Mouse (Mus musculus) hematopoietic stem cell, adult 5-6 weeks (primary cell): ENCODE data around the gene Hk3. TPM values are rescaled to one million over a fixed set of nuclear protein-coding genes. Genes with fewer than 3 reads are reported as not detected.
A peak's percentile ranks its signal among the peaks of the same experiment; 100 is the strongest.

Experiments
- ATAC-seq, 2 experiments: fragments of 125-278 bp in 1 of 2; replicated peaks in 1 of 2; 2 replicates each; pipeline ENCODE4 v1.8.0; 2016 to 2017; ENCODE audit warnings: inconsistent platforms in 2 of 2, mild to moderate bottlenecking in 2 of 2, moderate number of reproducible peaks in 2 of 2, low read depth in 1 of 2, moderate TSS enrichment in 1 of 2; ENCODE audit not compliant: low FRiP score in 2 of 2, poor library complexity in 2 of 2, severe bottlenecking in 2 of 2, insufficient read depth in 1 of 2, low TSS enrichment in 1 of 2
- total RNA-seq: library from RNA; stranded (forward); fragments of 172-1452, 232-1000 nt; gene quantifications from 2 replicates; pipeline ENCODE4 v1.2.3, GENCODE M21; 2017

Hk3 gene
- total RNA-seq, 1 experiment from 2014 or later, result 32.0 TPM

- no peak for ATAC-seq
These were observed 12.6 kb downstream of the Hk3 start for GRCm38 (mm10) chr13:55008589-55008988.

GRCm38 (mm10) chr13:55006415-55006742 is 14.8 kb downstream of the Hk3 start:
- no peak for ATAC-seq

- no peak for ATAC-seq
These were observed 15.3 kb downstream of the Hk3 start for GRCm38 (mm10) chr13:55005691-55006414.

GRCm38 (mm10) chr13:55004646-55005045 is 16.5 kb downstream of the Hk3 start:
- no peak for ATAC-seq

GRCm38 (mm10) chr13:55002090-55002489 is 19.1 kb downstream of the Hk3 start:
- ATAC-seq, result no peak

GRCm38 (mm10) chr13:55000433-55000832 is 20.8 kb downstream of the Hk3 start:
- ATAC-seq, result no peak

- ATAC-seq, result no peak
These were observed 23.6 kb downstream of the Hk3 start for GRCm38 (mm10) chr13:54997568-54997967.

GRCm38 (mm10) chr13:54995161-54995560 is 26.0 kb downstream of the Hk3 start:
- no peak for ATAC-seq

GRCm38 (mm10) chr13:54994576-54994975 is 26.6 kb downstream of the Hk3 start:
- ATAC-seq, result no peak

- ATAC-seq, result no peak
These were observed 29.0 kb downstream of the Hk3 start for GRCm38 (mm10) chr13:54992215-54992614.

GRCm38 (mm10) chr13:54988181-54988760 is 32.9 kb downstream of the Hk3 start:
- peak; percentile 25 to 44; a peak in 2 of 4 replicates for ATAC-seq

GRCm38 (mm10) chr13:54987405-54987804 is 33.8 kb downstream of the Hk3 start:
- ATAC-seq, result no peak

- no peak for ATAC-seq
These were observed 37.6 kb downstream of the Hk3 start for GRCm38 (mm10) chr13:54983614-54984013.

- peak in 1 of 2 experiments; percentile 28; a peak in 1 of 4 replicates for ATAC-seq
These were observed 38.2 kb downstream of the Hk3 start for GRCm38 (mm10) chr13:54983001-54983400.

GRCm38 (mm10) chr13:54980957-54981356 is 40.2 kb downstream of the Hk3 start:
- ATAC-seq, result no peak

- ATAC-seq, result no peak
These were observed 42.4 kb downstream of the Hk3 start for GRCm38 (mm10) chr13:54978804-54979203.

- ATAC-seq, result no peak
These were observed 45.6 kb downstream of the Hk3 start for GRCm38 (mm10) chr13:54975546-54975945.

- no peak for ATAC-seq
These were observed 50.5 kb downstream of the Hk3 start for GRCm38 (mm10) chr13:54970521-54971247.
